24 mouse cellular contexts compared by ENCODE assay signal in the genomic region with DNA sequence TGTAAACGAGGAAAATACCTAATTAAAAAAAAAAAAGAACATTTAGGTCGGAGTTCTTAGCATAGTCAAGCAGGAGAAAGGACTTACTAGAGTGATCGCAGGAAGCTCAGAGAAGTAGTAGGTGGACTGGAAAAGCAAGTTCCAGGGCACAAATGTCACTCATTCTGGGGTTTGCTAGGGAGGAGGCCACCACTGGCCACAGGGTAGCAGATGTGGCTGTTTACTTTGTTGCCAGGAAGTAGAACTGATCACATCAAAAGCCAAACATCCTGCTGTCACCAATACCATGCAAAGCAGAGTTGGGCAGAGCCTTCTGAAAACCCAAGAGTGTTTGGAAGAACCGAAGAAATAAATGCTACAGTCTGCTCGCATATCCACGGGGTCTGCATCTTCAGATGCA. TPM values are rescaled to one million over a fixed set of nuclear protein-coding genes. Genes with fewer than 3 reads are reported as not detected.
DNase-seq lines count a peak whose midpoint lies in the region; ATAC-seq lines count a peak whose summit lies in the region.
"Had no signal": no experiment of that assay in that cellular context is flagged by ENCODE, and none has a peak within 500 bp of the region (broad histone marks: within the 10 kb centered on the region; RNA-seq: fewer than 3 reads in every experiment).

No protein-coding gene starts in this region.

- no peak overlapping the region for H3K4me3 ChIP-seq in midbrain, embryonic 16.5 days (ENCODE audit: low read depth, low read length)
- H3K4me3 ChIP-seq: embryonic facial prominence, embryonic 12.5 days; embryonic facial prominence, embryonic 15.5 days; gastrocnemius, adult 2 months; heart, adult 2 months; heart, embryonic 10.5 days; heart, embryonic 13.5 days; hindbrain, embryonic 12.5 days; hindbrain, embryonic 15.5 days had no signal

- DNase-seq in urinary bladder, postnatal 14 days (ENCODE audit: low spot score) = peak; percentile 55
- DNase-seq in urinary bladder, adult 2 months (ENCODE audit: low spot score) = no peak
- peak; percentile 17 for DNase-seq in induced T-regulatory cell, adult 2 months (ENCODE audit: low read depth)
- DNase-seq in gastrocnemius, postnatal 10 days = no peak
- DNase-seq: adrenal gland, postnatal 10 days; adrenal gland, postnatal 36 days; cerebellum, adult 18-20 months; cerebellum, adult 9-10 months; cerebellum, postnatal 14 days; forebrain, postnatal 0 days; gastrocnemius, adult 2 months; gastrocnemius, postnatal 25 days; heart, adult 2 months had no signal

- no peaks in the 10 kb centered on the region for H3K27me3 ChIP-seq in midbrain, embryonic 16.5 days (ENCODE audit: control insufficient read depth, insufficient read depth, low read depth, low read length)
- H3K27me3 ChIP-seq: embryonic facial prominence, embryonic 12.5 days; heart, embryonic 13.5 days; hindbrain, embryonic 12.5 days; hindbrain, embryonic 15.5 days had no signal

- no peak overlapping the region for H3K9ac ChIP-seq in midbrain, embryonic 16.5 days (ENCODE audit: low read depth, low read length)
- H3K9ac ChIP-seq: embryonic facial prominence, embryonic 12.5 days; embryonic facial prominence, embryonic 15.5 days; forebrain, postnatal 0 days; heart, embryonic 13.5 days; hindbrain, embryonic 12.5 days; hindbrain, embryonic 15.5 days had no signal

- H3K9me3 ChIP-seq in midbrain, embryonic 16.5 days (replicated peaks; ENCODE audit: control insufficient read depth, low read length, poor library complexity, severe bottlenecking) = no peaks in the 10 kb centered on the region
- H3K9me3 ChIP-seq: embryonic facial prominence, embryonic 12.5 days; embryonic facial prominence, embryonic 15.5 days; heart, embryonic 10.5 days; heart, embryonic 13.5 days; hindbrain, embryonic 12.5 days; hindbrain, embryonic 15.5 days had no signal

- H3K4me1 ChIP-seq in midbrain, embryonic 16.5 days (ENCODE audit: control insufficient read depth, insufficient read depth, low read length) = no peaks in the 10 kb centered on the region
- H3K4me1 ChIP-seq: embryonic facial prominence, embryonic 12.5 days; embryonic facial prominence, embryonic 15.5 days; hindbrain, embryonic 15.5 days had no signal

- WGBS in midbrain, embryonic 16.5 days = 89% methylated on average over 6 of the region's 6 CpGs

- peak; percentile 49 for ATAC-seq in activated CD4-positive, CD25-positive, alpha-beta regulatory T cell, adult 4 months
- ATAC-seq in midbrain, embryonic 16.5 days = no peak
- ATAC-seq: forebrain, embryonic 14.5 days; forebrain, postnatal 0 days had no signal

- no peak overlapping the region for H3K27ac ChIP-seq in midbrain, embryonic 16.5 days (ENCODE audit: low read length)
- H3K27ac ChIP-seq: embryonic facial prominence, embryonic 12.5 days; embryonic facial prominence, embryonic 15.5 days; gastrocnemius, adult 2 months; heart, adult 2 months; heart, embryonic 10.5 days; heart, embryonic 13.5 days; hindbrain, embryonic 12.5 days; hindbrain, embryonic 15.5 days had no signal

- no peaks in the 10 kb centered on the region for H3K36me3 ChIP-seq in midbrain, embryonic 16.5 days (ENCODE audit: control insufficient read depth, insufficient read depth, low read length)
- H3K36me3 ChIP-seq: embryonic facial prominence, embryonic 12.5 days; embryonic facial prominence, embryonic 15.5 days; heart, embryonic 10.5 days; heart, embryonic 13.5 days; hindbrain, embryonic 12.5 days; hindbrain, embryonic 15.5 days had no signal

- no peak overlapping the region for H3K4me2 ChIP-seq in midbrain, embryonic 16.5 days (ENCODE audit: low read length)
- H3K4me2 ChIP-seq: embryonic facial prominence, embryonic 12.5 days; embryonic facial prominence, embryonic 15.5 days; heart, embryonic 13.5 days; hindbrain, embryonic 12.5 days; hindbrain, embryonic 15.5 days had no signal

RNA-seq across cellular contexts. Expression of a gene that starts 26.6 kb away (rescaled TPM):
- 0.55 and 0.62 TPM in 2 replicates for polyA plus RNA-seq in urinary bladder, adult 2 months (2012; rRNA removed)
- polyA plus RNA-seq in activated CD4-positive, CD25-positive, alpha-beta regulatory T cell, adult 4 months (2017; shearing (Covaris generic)) = 1 to 10 TPM; 1.2 TPM
- under 1 TPM; 0.38 to 0.52 TPM for total RNA-seq in gastrocnemius, postnatal 10 days (2021)
- 1.4 and 1.8 TPM in 2 replicates for polyA plus RNA-seq in midbrain, embryonic 16.5 days (2015; fragmentation: Nextera tagmentation; extraction: Ambion mirVana)
- total RNA-seq: gastrocnemius, adult 2 months; granulocyte monocyte progenitor cell, adult 5-6 weeks; heart, adult 2 months; hematopoietic stem cell, adult 5-6 weeks had no signal

Comparison
In these comparisons a context has a peak if more than half of its experiments do, and no peak if none do; other contexts are left out.
1. DNase-seq: peak in urinary bladder, postnatal 14 days (single experiment) and induced T-regulatory cell, adult 2 months (single experiment); none in urinary bladder, adult 2 months (single experiment) and gastrocnemius, postnatal 10 days (single experiment).